Mouse (Mus musculus) adrenal gland, postnatal 10 days (tissue): Measurements from ENCODE around the gene Shank2. TPM values are rescaled to one million over a fixed set of nuclear protein-coding genes. Genes with fewer than 3 reads are reported as not detected.

Experiments used
- microRNA-seq: library from miRNA; unstranded; fragments of <30 nt; microRNA quantifications from one replicate; pipeline ENCODE4 v1.2.0, GENCODE M21; 2021
- total RNA-seq, 2 experiments: library from RNA; stranded (reverse); gene quantifications; 2 replicates each; pipeline ENCODE4 v1.2.3; 2021

The Shank2 gene
- total RNA-seq, 2 experiments from 2014 or later = 3.6 to 6.5 TPM

Small RNA genes within 50 kb of the gene (microRNA-seq; reads per million reads assigned to microRNA genes)
- gene Mir3105 = 7.4 reads per million, percentile 10 among the genes with 10 or more reads in this experiment

Other genes starting within 250 kb of the Shank2 start
- gene Osbpl5, start 244.9 kb upstream of the Shank2 start, total RNA-seq = 10 to 100 TPM; 30.1 to 34.0 TPM
- under 1 TPM; 0.18 to 0.58 TPM for gene Mrgprg, start 234.9 kb upstream of the Shank2 start, total RNA-seq
- gene Mrgpre, start 217.4 kb upstream of the Shank2 start, total RNA-seq = 1 to 10 TPM; 2.6 to 3.0 TPM
- 10 to 100 TPM; 14.9 TPM for gene Nadsyn1, start 179.1 kb upstream of the Shank2 start, total RNA-seq
- 100 to 1,000 TPM; 126 to 310 TPM for gene Dhcr7, start 178.8 kb upstream of the Shank2 start, total RNA-seq
- gene Gm498, start 135.1 kb upstream of the Shank2 start, total RNA-seq = not detected